Mouse (Mus musculus) adrenal gland (tissue): ENCODE data around the gene Tbc1d17.

ENCODE experiments used
- intact Hi-C: fragments of 180-260 bp; cut with DNase I; formaldehyde crosslinking; loops from one replicate; pipeline ENCODE4 v1.15.1; 2025
- microRNA-seq, 2 experiments: library from miRNA; unstranded; fragments of <30 nt; microRNA quantifications; one replicate each; pipeline ENCODE4; 2019

Gene Tbc1d17

GRCm38 (mm10) chr7:44810819-44811557, 37.9 kb downstream of the Tbc1d17 start:
- intact Hi-C loops: no loop called here

- intact Hi-C loops: no loop called here
Observed at GRCm38 (mm10) chr7:44810365-44810764, 38.5 kb downstream of the Tbc1d17 start.

GRCm38 (mm10) chr7:44809466-44809865, 39.4 kb downstream of the Tbc1d17 start:
- intact Hi-C loops: no loop called here

- intact Hi-C loops: no loop called here
Observed at GRCm38 (mm10) chr7:44808927-44809326, 40.0 kb downstream of the Tbc1d17 start.

- intact Hi-C loops: no loop called here
Observed at GRCm38 (mm10) chr7:44792781-44793180, 56.1 kb downstream of the Tbc1d17 start.

- intact Hi-C loops: no loop called here
Observed at GRCm38 (mm10) chr7:44790066-44790465, 58.8 kb downstream of the Tbc1d17 start.

GRCm38 (mm10) chr7:44789531-44789930, 59.3 kb downstream of the Tbc1d17 start:
- intact Hi-C loops: no loop called here

Small RNA genes lying within 50 kb of the gene (microRNA-seq; reads per million reads assigned to microRNA genes)
- gene Mir707: 0 reads per million in 2 experiments
